Mouse (Mus musculus) E14TG2a.4 (cell line): ENCODE measurements around the gene Gnaz.

ENCODE experiments used
- CTCF ChIP-seq: conservative IDR thresholded peaks from 2 replicates; pipeline ENCODE4 v1.5.1; 2014; ENCODE audit warnings: low read length
- NANOG ChIP-seq: IDR thresholded peaks from 2 replicates; pipeline ENCODE4 v1.6.1; 2014; ENCODE audit warnings: borderline replicate concordance, low read length, mixed read lengths

- TF ChIP-seq CTCF (no peak), NANOG (no peak)
Observed at GRCm38 (mm10) chr10:75062621-75063020, 95.6 kb downstream of the Gnaz start.
